Mouse (Mus musculus): ENCODE measurements around the gene Ranbp9.
A peak's percentile ranks its signal among the peaks of the same experiment; 100 is the strongest.

Ranbp9 gene

GRCm38 (mm10) chr13:43480957-43481858, at the start of gene Ranbp9:
Gene Ranbp9, minus strand, starts transcription at chr13:43481282.
- peak; percentile 71 for DNase-seq (ENCODE audit: low spot score)

DNA sequence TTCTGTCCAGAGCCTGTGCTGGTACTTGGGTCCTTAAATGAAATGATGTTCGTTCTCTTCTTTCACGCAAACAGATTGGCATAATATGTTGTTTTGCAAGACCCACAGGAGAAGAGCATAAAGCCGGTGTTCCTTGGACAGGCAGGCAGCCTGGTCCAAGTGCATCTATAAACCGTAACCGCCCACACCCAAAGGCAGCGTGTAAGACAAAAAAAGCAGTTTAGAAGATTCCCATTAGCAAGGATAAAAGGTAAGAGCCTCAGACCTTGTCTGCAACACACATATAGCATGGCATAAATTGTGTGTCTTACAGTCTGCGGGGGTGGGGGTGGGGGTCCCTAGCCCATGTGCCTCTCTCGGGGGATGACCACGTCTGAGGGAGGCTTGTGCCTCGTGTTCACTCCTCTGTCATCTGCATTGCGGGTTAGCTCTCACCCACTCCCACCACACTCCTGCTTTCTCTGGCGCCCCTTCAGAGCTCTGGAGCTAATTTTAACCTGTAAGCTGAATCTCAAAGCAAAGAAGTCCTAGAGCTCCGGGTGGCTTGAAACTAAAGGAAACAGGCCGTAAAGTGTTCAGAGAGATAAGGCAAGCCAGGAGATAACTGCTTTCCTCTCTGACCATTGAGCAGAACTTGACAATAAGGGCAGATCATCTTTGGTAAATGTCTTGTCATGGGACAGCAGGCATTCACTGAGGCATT, 49.2 kb upstream of the Ranbp9 start:
- DNase-seq (ENCODE audit: low spot score) = no peak

GRCm38 (mm10) chr13:43526289-43526688, 45.2 kb upstream of the Ranbp9 start:
- no peak for DNase-seq (ENCODE audit: low spot score)

DNA sequence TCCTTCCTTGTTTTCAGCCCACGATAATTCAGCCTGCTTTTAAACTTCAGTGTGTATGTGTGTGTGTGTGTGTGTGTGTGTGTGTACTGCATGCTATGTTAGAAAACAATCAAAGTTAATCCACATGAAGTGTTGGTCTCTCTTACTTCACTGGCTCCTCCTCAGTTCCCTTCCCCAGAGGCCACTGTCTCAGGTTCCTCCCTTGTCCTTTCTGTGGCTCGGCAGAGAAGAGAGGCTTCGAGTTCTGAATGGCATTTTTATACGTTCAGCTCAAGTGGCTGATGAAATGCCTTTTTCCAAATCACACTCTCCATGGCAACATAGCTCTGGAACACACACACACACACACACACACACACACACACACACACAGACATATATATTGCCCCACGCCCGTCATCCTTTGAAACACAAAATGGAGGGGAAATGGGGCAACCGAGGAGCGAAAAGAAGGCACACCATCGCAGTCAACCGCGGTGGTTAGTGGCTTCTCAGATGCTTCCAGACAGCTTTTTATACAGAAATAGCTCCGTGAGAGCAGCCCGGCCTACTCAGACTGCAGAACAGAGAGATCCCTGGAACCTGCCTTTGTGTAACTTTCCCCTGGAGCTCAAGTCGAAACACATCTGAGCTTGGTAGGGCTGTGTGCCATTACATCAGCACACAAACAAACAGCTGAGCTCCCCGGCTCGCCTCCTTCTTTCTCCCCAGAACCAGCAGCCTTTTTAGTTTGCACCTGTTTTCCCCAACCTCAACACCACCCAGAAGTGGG, 44.5 kb upstream of the Ranbp9 start:
- peak; percentile 30 for DNase-seq (ENCODE audit: low spot score)

- DNase-seq (ENCODE audit: low spot score) = no peak
These were observed 43.6 kb upstream of the Ranbp9 start for GRCm38 (mm10) chr13:43524491-43525362.

DNA sequence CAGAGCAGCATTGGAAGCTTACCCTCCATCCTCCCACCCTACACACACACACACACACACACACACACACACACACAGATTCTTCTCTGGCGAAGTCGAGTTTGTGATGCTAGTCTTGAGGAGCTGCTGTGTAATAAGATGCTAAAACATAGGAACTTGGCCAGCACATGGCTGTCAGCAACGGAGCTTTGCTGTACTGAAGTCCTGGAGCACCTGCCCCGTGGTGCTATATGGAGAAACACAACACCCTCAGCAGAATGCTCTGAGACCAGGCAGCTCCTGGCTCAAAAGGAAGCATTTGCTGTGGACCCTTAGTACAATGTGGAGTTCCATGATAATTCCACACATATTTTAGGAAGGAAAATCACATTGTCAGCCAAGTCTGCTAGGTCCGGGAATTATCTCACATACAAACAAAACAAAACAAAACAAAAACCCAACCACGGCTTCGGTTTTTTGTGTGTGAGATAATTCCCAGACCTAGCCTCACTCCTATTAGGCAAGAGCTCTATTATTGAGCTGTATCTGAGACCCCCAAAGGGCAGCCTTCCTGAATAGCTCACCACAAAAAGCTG, 42.9 kb upstream of the Ranbp9 start:
- no peak for DNase-seq (ENCODE audit: low spot score)

DNA sequence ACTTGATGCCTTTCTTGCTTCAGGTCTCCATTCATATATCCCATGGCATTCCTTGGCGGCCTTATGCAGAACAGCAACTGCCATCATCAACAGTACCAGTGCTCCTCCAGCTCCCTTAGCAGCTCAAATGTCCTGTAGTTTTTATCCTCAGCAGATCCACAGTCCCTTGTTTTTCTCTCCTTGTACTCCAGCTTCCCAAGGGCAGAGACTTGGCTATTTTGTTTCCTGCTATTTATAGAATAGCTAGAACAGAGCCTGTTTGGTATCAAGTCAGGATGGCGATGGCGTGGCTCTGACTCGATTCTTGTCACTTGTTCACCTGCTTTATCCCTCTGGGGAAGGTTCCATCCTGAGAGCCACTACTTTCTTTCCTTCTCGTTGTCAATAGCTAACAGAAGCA, 40.9 kb upstream of the Ranbp9 start:
- DNase-seq (ENCODE audit: low spot score) = no peak

DNA sequence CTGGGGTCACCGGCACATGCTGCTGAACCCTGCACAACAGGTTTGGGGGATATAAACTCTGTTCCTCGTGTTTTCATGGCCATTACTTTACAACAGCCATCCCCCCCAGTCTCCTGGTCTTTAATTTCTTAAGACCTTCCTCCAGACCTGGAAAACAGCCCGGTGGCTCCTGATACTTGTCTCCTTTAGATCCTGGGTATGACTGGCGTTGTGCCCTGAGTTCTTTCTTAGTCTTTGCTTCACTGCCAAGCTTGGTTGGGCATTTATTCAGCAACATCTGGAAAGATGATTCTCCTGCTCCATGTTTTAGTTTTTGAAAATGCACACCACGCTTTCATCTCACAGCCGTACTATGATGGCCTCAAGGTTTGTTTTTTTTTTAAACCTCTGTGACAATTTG, 38.2 kb upstream of the Ranbp9 start:
- DNase-seq (ENCODE audit: low spot score) = no peak

- no peak for DNase-seq (ENCODE audit: low spot score)
These were observed 36.3 kb upstream of the Ranbp9 start for GRCm38 (mm10) chr13:43517371-43517770.

DNA sequence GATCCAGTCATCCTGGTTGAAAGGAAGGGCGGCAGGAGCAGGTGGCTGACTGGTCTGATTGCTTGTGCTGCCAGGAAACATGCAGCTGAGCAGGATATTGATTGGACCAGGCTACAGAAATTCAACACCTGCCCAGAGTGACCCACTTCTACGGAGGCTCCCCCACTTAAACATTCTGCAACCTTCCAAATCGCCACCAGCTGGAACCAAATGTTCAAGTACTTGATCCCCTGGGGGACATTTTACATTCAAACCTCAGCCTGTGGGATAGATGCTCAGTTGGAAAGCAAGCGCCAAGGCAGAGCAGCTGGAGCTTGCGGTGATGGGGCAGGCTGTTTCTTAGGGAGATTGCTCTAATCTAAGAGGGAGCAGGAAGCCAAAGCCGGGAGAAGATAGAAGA, 35.8 kb upstream of the Ranbp9 start:
- DNase-seq (ENCODE audit: low spot score) = no peak

GRCm38 (mm10) chr13:43516119-43516518, 35.0 kb upstream of the Ranbp9 start:
- no peak for DNase-seq (ENCODE audit: low spot score)

DNA sequence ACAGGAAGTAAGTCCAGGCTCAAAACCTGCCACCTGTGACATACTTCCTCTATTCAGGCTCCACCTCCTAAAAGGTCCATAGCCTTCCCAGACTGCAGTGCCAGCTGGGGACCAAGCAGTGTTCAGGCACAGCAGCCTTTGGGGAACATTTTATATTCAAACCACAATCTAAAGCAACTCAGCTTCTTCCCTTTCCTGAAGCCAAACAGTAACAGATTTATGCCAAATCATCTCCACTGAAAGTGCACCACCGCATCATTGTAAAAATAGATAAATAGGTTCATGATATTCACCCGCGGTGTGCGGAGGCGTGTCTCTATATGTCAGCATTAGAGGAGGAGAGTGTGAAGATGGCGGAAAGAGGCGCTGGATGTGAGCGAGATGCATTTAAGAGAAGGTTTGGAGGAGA, 33.9 kb upstream of the Ranbp9 start:
- DNase-seq (ENCODE audit: low spot score) = no peak

GRCm38 (mm10) chr13:43512736-43513135, 31.7 kb upstream of the Ranbp9 start:
- DNase-seq (ENCODE audit: low spot score) = no peak

GRCm38 (mm10) chr13:43505798-43506197, 24.7 kb upstream of the Ranbp9 start:
- no peak for DNase-seq (ENCODE audit: low spot score)

DNA sequence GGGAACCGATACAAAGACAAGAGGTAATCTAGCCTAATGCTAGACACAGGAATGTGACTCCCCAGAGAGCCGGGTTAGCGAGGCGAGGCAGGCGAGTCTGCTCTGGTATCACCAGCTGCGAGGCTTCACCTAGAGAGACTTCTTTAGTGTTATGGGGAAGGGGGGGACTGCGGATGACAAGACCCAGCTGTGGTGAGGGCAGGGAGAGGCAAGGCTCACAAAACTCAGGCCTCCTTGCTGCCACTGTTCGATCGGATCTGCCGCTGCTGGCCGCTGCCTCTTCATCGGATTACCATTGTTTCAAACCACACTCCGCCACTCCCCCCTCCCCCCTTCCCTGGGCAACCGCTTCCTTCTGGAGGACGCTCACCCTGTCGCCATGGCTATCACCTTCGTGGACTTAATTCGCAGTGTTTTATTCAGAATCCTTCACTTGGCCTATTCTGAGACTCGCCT, 22.3 kb upstream of the Ranbp9 start:
- peak; percentile 16 for DNase-seq (ENCODE audit: low spot score)

GRCm38 (mm10) chr13:43501601-43502000, 20.5 kb upstream of the Ranbp9 start:
- DNase-seq (ENCODE audit: low spot score) = no peak

DNA sequence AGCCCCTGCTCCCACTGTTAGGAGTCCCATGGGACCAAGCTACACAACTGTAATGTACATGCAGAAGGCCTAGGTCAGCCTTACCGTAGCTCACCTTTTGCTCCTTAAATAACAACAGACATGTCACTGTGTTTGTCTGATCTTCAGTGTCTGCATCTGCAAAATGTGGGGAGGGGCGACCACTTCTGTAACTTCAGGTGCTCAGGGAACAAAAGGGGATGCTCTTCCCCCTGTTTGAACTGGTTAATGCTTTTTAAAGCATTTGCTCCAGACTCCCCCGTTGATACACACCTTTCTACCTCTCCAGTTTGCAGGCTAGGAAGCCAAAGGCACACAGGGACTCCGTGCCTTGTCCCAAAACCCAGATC, 19.4 kb upstream of the Ranbp9 start:
- no peak for DNase-seq (ENCODE audit: low spot score)

GRCm38 (mm10) chr13:43499731-43500482, 18.8 kb upstream of the Ranbp9 start:
- DNase-seq (ENCODE audit: low spot score) = no peak

DNA sequence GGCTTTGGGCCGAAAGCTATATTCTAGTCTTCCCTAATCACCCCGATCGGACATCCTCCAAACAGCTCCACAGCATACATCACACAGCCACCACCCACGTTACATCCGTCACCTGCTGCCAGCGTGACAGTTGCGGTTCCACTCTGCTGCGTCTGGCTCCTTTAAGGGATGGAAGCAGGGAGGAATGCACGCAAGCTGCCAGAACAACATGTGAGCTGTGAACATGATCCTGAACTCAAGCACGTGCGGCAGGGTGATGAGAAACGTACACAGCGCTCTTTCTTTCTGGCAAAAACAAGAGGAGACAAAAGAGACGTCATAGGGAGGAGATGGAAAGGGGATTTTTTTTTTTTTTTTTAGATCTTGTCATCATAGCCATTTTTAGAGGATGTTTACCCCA, 17.8 kb upstream of the Ranbp9 start:
- peak; percentile 18 for DNase-seq (ENCODE audit: low spot score)

GRCm38 (mm10) chr13:43497769-43498168, 16.7 kb upstream of the Ranbp9 start:
- no peak for DNase-seq (ENCODE audit: low spot score)
